Comparison of ENCODE assay signal across 15 mouse cellular contexts in the genomic region with DNA sequence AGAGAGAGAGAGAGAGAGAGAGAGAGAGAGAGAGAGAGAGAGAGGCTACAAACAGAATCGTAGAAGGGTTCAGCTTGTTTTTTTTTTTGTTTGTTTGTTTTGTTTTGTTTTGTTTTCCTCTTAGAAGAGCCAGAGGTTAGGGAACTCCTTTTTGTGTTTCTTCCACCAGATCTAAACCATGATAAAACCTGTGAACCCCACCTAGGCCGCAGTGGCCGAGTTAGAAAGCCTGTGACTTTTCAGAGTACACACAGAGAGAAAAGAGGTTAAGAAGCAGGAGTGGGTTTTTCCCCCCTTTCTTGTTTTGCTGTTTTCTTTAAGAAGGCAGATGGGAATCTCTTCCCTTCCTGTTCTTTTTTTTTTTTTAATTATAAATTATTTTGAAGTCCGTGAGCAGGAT. TPM values are rescaled to one million over a fixed set of nuclear protein-coding genes. Genes with fewer than 3 reads are reported as not detected.
DNase-seq lines count a peak whose midpoint lies in the region; ATAC-seq and TF ChIP-seq lines count a peak whose summit lies in the region.
"Had no signal": no experiment of that assay in that cellular context is flagged by ENCODE, and none has a peak within 500 bp of the region (broad histone marks: within the 10 kb centered on the region; RNA-seq: fewer than 3 reads in every experiment).

No protein-coding gene starts in this region.

- no peaks in the 10 kb centered on the region for H3K36me3 ChIP-seq in intestine, embryonic 14.5 days (ENCODE audit: control insufficient read depth, insufficient read depth, low read length)
- no peaks in the 10 kb centered on the region for H3K36me3 ChIP-seq in intestine, postnatal 0 days (ENCODE audit: control insufficient read depth, insufficient read depth)
- no peaks in the 10 kb centered on the region for H3K36me3 ChIP-seq in embryonic facial prominence, embryonic 15.5 days
- H3K36me3 ChIP-seq in forebrain, postnatal 0 days (ENCODE audit: insufficient read depth) = no peaks in the 10 kb centered on the region
- H3K36me3 ChIP-seq: liver, embryonic 15.5 days had no signal

- ATAC-seq in intestine, embryonic 14.5 days (replicated peaks; ENCODE audit: low FRiP score, low TSS enrichment, low read depth) = no peak
- no peak for ATAC-seq in intestine, postnatal 0 days
- ATAC-seq in embryonic facial prominence, embryonic 15.5 days (ENCODE audit: insufficient number of reproducible peaks, low FRiP score, low TSS enrichment, low read depth) = no peak
- no peak for ATAC-seq in forebrain, postnatal 0 days
- ATAC-seq: hindbrain, postnatal 0 days had no signal

- no peak overlapping the region for H3K27ac ChIP-seq in intestine, embryonic 14.5 days (ENCODE audit: low read depth)
- no peak overlapping the region for H3K27ac ChIP-seq in intestine, postnatal 0 days (ENCODE audit: low read depth, low read length)
- no peak overlapping the region for H3K27ac ChIP-seq in embryonic facial prominence, embryonic 15.5 days (replicated peaks)
- no peak overlapping the region for H3K27ac ChIP-seq in forebrain, postnatal 0 days (ENCODE audit: low read depth, low read length)
- H3K27ac ChIP-seq: hindbrain, postnatal 0 days; liver, embryonic 15.5 days had no signal

- H3K4me3 ChIP-seq in intestine, embryonic 14.5 days (ENCODE audit: low read depth, low read length) = peak overlapping the region; percentile 51
- H3K4me3 ChIP-seq in intestine, postnatal 0 days (ENCODE audit: low read depth, low read length) = no peak overlapping the region
- H3K4me3 ChIP-seq in embryonic facial prominence, embryonic 15.5 days (replicated peaks) = peak overlapping the region; percentile 49; the same call in 1 of the 2 replicates
- peak overlapping the region; percentile 1; the same call in 1 of the 2 replicates for H3K4me3 ChIP-seq in forebrain, postnatal 0 days (ENCODE audit: low read depth, low read length)
- H3K4me3 ChIP-seq: liver, embryonic 15.5 days had no signal

- no peak overlapping the region for H3K9ac ChIP-seq in intestine, embryonic 14.5 days (ENCODE audit: low read length)
- no peak overlapping the region for H3K9ac ChIP-seq in intestine, postnatal 0 days (ENCODE audit: low read depth, low read length)
- H3K9ac ChIP-seq in embryonic facial prominence, embryonic 15.5 days = no peak overlapping the region
- H3K9ac ChIP-seq in forebrain, postnatal 0 days = no peak overlapping the region
- H3K9ac ChIP-seq: liver, embryonic 15.5 days had no signal

- H3K4me1 ChIP-seq in intestine, embryonic 14.5 days (replicated peaks; ENCODE audit: control insufficient read depth, insufficient read depth, low read length) = 0 out of 2 replicates have a peak, but pooled peaks cover 2% of the 10 kb centered on the region
- H3K4me1 ChIP-seq in intestine, postnatal 0 days (replicated peaks; ENCODE audit: control insufficient read depth, insufficient read depth, low read length) = no peaks in the 10 kb centered on the region
- peaks cover 11% of the 10 kb centered on the region for H3K4me1 ChIP-seq in embryonic facial prominence, embryonic 15.5 days
- H3K4me1 ChIP-seq in forebrain, postnatal 0 days (ENCODE audit: insufficient read depth) = no peaks in the 10 kb centered on the region
- H3K4me1 ChIP-seq: liver, embryonic 15.5 days had no signal

- peaks cover 91% of the 10 kb centered on the region for H3K27me3 ChIP-seq in intestine, embryonic 14.5 days (replicated peaks; ENCODE audit: control insufficient read depth, insufficient read depth, low read length)
- H3K27me3 ChIP-seq in intestine, postnatal 0 days (replicated peaks; ENCODE audit: control insufficient read depth, insufficient read depth, low read length) = peaks cover 88% of the 10 kb centered on the region
- H3K27me3 ChIP-seq in embryonic facial prominence, embryonic 15.5 days = peaks cover 77% of the 10 kb centered on the region
- H3K27me3 ChIP-seq in forebrain, postnatal 0 days (ENCODE audit: insufficient read depth, low read length) = peaks cover 68% of the 10 kb centered on the region

- WGBS in intestine, embryonic 14.5 days = 39% methylated on average over 4 of the region's 4 CpGs
- WGBS in intestine, postnatal 0 days = 53% methylated on average over 4 of the region's 4 CpGs
- WGBS in embryonic facial prominence, embryonic 15.5 days = 12% methylated on average over 4 of the region's 4 CpGs
- 8% methylated on average over 4 of the region's 4 CpGs for WGBS in forebrain, postnatal 0 days

- H3K4me2 ChIP-seq in intestine, embryonic 14.5 days (ENCODE audit: low read length) = peak overlapping the region; percentile 82
- no peak overlapping the region for H3K4me2 ChIP-seq in intestine, postnatal 0 days (replicated peaks; ENCODE audit: low read depth)
- no peak overlapping the region for H3K4me2 ChIP-seq in embryonic facial prominence, embryonic 15.5 days (replicated peaks)
- peak overlapping the region; percentile 81; the same call in 1 of the 2 replicates for H3K4me2 ChIP-seq in forebrain, postnatal 0 days (ENCODE audit: low read depth)
- H3K4me2 ChIP-seq: liver, embryonic 15.5 days had no signal

- no peak for TF ChIP-seq CTCF in intestine, postnatal 0 days (IDR thresholded peaks at IDR 0.05; ENCODE audit: low read depth)
- TF ChIP-seq CTCF in forebrain, postnatal 0 days (IDR thresholded peaks at IDR 0.05; ENCODE audit: low read depth) = no peak

- H3K9me3 ChIP-seq in intestine, embryonic 14.5 days (ENCODE audit: control insufficient read depth, low read length) = no peaks in the 10 kb centered on the region
- no peaks in the 10 kb centered on the region for H3K9me3 ChIP-seq in intestine, postnatal 0 days (ENCODE audit: control insufficient read depth)
- H3K9me3 ChIP-seq in embryonic facial prominence, embryonic 15.5 days (replicated peaks) = no peaks in the 10 kb centered on the region
- no peaks in the 10 kb centered on the region for H3K9me3 ChIP-seq in forebrain, postnatal 0 days (ENCODE audit: low read length)
- H3K9me3 ChIP-seq: liver, embryonic 15.5 days had no signal

- no peak for DNase-seq in intestine, embryonic 14.5 days (ENCODE audit: low spot score)
- no peak for DNase-seq in forebrain, postnatal 0 days
- peak; percentile 9 for DNase-seq in retina, embryonic 14.5 days (ENCODE audit: low spot score)
- DNase-seq in cerebellum, adult 18-20 months = no peak
- no peak for DNase-seq in ovary, postnatal 10 days (ENCODE audit: low spot score)
- no peak for DNase-seq in gastrocnemius, postnatal 10 days
- DNase-seq: adrenal gland, adult 2 months; cerebellum, postnatal 36 days; kidney, postnatal 25 days; right cerebral cortex, postnatal 25 days had no signal

RNA-seq across cellular contexts. Expression of a gene that starts 1.5 kb away (rescaled TPM):
- polyA plus RNA-seq in intestine, embryonic 14.5 days (2014; fragmentation: Nextera tagmentation; extraction: Ambion mirVana) = 2.7 and 4.6 TPM in 2 replicates
- 1.4 and 2.4 TPM in 2 replicates for polyA plus RNA-seq in intestine, postnatal 0 days (2015; fragmentation: Nextera tagmentation; extraction: Ambion mirVana)
- 17.3 and 21.8 TPM in 2 replicates for polyA plus RNA-seq in embryonic facial prominence, embryonic 15.5 days (2015; fragmentation: Nextera tagmentation; extraction: Ambion mirVana)
- total RNA-seq in forebrain, postnatal 0 days (2014; rRNA removed) = 54.9 and 62.9 TPM in 2 replicates
- polyA plus RNA-seq in forebrain, postnatal 0 days (2015; fragmentation: Nextera tagmentation; extraction: Ambion mirVana) = 39.5 and 46.5 TPM in 2 replicates
- total RNA-seq in gastrocnemius, postnatal 10 days (2021) = 1 to 10 TPM in 1 of 2 experiments, under 1 TPM in 1; 0.45 to 1.1 TPM
- total RNA-seq: neutrophil, adult 5-6 weeks had no signal

Comparison
In these comparisons a context has a peak if more than half of its experiments do, and no peak if none do; other contexts are left out.
1. H3K4me2 ChIP-seq: peak in intestine, embryonic 14.5 days (single experiment) and forebrain, postnatal 0 days (single experiment); none in intestine, postnatal 0 days (single experiment) and embryonic facial prominence, embryonic 15.5 days (single experiment).